Mouse (Mus musculus) erythroblast, embryonic 14.5 days (primary cell): Measurements from ENCODE around the gene Kcnip2.

ENCODE experiments used
- GATA1 ChIP-seq: IDR thresholded peaks from 2 replicates; pipeline ENCODE4 v1.6.1; 2012; ENCODE audit warnings: low read length, inconsistent platforms, mixed read lengths
- TAL1 ChIP-seq: IDR thresholded peaks from 3 replicates; pipeline ENCODE4 v1.6.1; 2012; ENCODE audit warnings: low read length, inconsistent platforms, mixed read lengths

GRCm38 (mm10) chr19:45782315-45783001 lies 33.4 kb downstream of the Kcnip2 start:
- TF ChIP-seq GATA1 (no peak), TAL1 (no peak)
